Mouse (Mus musculus) limb, embryonic 14.5 days (tissue): ENCODE results near the gene Isoc2a. TPM values are rescaled to one million over a fixed set of nuclear protein-coding genes. Genes with fewer than 3 reads are reported as not detected.

Experiments
- ATAC-seq: fragments of 200-750 bp; cut with Nextera tagmentation; 2 replicates; pipeline ENCODE4 v1.8.0; 2017; ENCODE audit warnings: low read depth, moderate number of reproducible peaks, moderate TSS enrichment; ENCODE audit not compliant: low FRiP score
- DNase-seq: peaks from one replicate; pipeline ENCODE4 v3.0.0-alpha.2; 2015; ENCODE audit warnings: low spot score
- H3K27ac ChIP-seq: fragments of 300-500 bp; sonication (generic); replicated peaks from 2 replicates; pipeline ENCODE4 v1.5.1; 2014; ENCODE audit warnings: low read depth, mild to moderate bottlenecking, low read length, moderate library complexity, mixed read lengths
- H3K27me3 ChIP-seq: fragments of 300-500 bp; sonication (generic); 2 replicates; pipeline ENCODE4 v1.6.1; 2014; ENCODE audit warnings: low read length, mixed read lengths; ENCODE audit not compliant: control insufficient read depth, insufficient read depth
- H3K36me3 ChIP-seq: fragments of 300-500 bp; sonication (generic); 2 replicates; pipeline ENCODE4 v1.6.1; 2014; ENCODE audit warnings: mild to moderate bottlenecking, low read length, moderate library complexity, mixed read lengths; ENCODE audit not compliant: control insufficient read depth, insufficient read depth
- H3K4me1 ChIP-seq: fragments of 300-500 bp; sonication (generic); 2 replicates; pipeline ENCODE4 v1.6.1; 2014; ENCODE audit warnings: antibody characterized with exemption, low read length, mixed read lengths; ENCODE audit not compliant: control insufficient read depth, insufficient read depth
- H3K4me2 ChIP-seq: fragments of 300-500 bp; sonication (generic); replicated peaks from 2 replicates; pipeline ENCODE4 v1.6.1; 2014; ENCODE audit warnings: low read depth, mild to moderate bottlenecking, low read length, moderate library complexity; ENCODE audit not compliant: severe bottlenecking
- H3K4me3 ChIP-seq: fragments of 300-500 bp; sonication (generic); replicated peaks from 2 replicates; pipeline ENCODE4 v1.5.1; 2014; ENCODE audit warnings: low read length
- H3K9ac ChIP-seq: fragments of 300-500 bp; sonication (generic); 2 replicates; pipeline ENCODE4 v1.6.1; 2014; ENCODE audit warnings: mild to moderate bottlenecking, low read depth, low read length, moderate library complexity; ENCODE audit not compliant: severe bottlenecking
- H3K9me3 ChIP-seq: fragments of 300-500 bp; sonication (generic); 2 replicates; pipeline ENCODE4 v1.6.1; 2016; ENCODE audit warnings: low read length; ENCODE audit not compliant: control insufficient read depth
- POLR2A ChIP-seq: fragments of 200-500 bp; IDR thresholded peaks from 2 replicates; pipeline ENCODE4 v1.8.0; 2012; ENCODE audit warnings: inconsistent platforms, mild to moderate bottlenecking, moderate library complexity, borderline replicate concordance; ENCODE audit not compliant: insufficient read depth, insufficient read length; ENCODE audit errors: extremely low read depth
- WGBS: fragments of 180-500 bp; shearing (Covaris S2); extraction: QIAGEN DNeasy Blood & Tissue Kit; methylation state at CpG from one replicate; pipeline ENCODE4 v1.1.7; 2014; 5-methylcytosine and 5-hydroxymethylcytosine counted together
- polyA plus RNA-seq, 2 experiments: library from polyadenylated mRNA; depleted of rRNA in 1 of 2; stranded (reverse) in 1 of 2; unstranded in 1 of 2; fragments of >200 nt; fragmentation: Nextera tagmentation in 1 of 2; extraction: Ambion mirVana in 1 of 2; gene quantifications; 2 replicates each; pipeline versions ENCODE4 v1.2.1 to v1.2.3; 2012 to 2014

Gene Isoc2a
- polyA plus RNA-seq, 2 experiments, result 1.1 to 13.6 TPM

DNA sequence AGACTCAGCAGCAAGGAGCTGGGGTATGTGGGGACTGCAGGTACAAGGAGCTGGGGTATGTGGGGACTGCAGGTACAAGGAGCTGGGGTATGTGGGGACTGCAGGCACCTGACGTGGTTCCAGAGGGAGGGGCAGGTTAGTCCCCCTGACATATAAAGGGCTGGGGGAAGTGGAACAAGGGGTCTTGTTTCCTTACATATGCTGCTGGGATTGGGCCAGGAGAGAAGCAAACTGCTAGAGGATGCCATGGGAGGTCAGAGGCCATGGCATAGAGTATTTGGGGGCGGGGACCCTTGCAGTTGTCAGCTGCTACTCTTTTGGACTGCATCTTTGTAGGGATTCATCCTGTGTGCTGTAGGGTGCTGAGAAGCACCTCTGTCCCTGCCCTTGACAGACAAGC lies 40.5 kb downstream of the Isoc2a start:
- no peaks in the 10 kb centered on the region for H3K27me3 ChIP-seq
- no peaks in the 10 kb centered on the region for H3K9me3 ChIP-seq
- H3K4me3 ChIP-seq, result no peak overlapping the region
- H3K36me3 ChIP-seq, result peaks cover 38% of the 10 kb centered on the region
- ATAC-seq, result no peak
- no peak overlapping the region for H3K9ac ChIP-seq
- H3K4me2 ChIP-seq, result no peak overlapping the region
- 89% methylated on average over 2 of the region's 2 CpGs for WGBS
- no peak for TF ChIP-seq POLR2A
- H3K27ac ChIP-seq, result no peak overlapping the region
- peaks cover 12% of the 10 kb centered on the region for H3K4me1 ChIP-seq
- no peak for DNase-seq

DNA sequence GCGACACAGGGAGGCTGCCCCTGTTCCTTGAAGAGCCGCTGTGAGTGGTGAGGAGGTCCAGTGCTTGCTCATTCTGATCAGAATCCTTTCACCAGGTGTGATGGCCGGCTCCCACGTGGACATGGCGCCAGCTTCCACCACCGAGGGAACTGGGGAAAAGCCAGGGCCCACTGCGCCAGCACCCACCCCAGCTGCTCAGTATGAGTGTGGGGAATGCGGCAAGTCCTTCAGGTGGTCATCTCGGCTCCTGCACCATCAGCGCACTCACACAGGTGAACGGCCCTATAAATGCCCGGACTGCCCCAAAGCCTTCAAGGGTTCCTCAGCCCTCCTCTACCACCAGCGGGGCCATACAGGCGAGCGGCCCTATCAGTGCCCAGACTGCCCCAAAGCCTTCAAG lies 41.7 kb downstream of the Isoc2a start:
- no peak for ATAC-seq
- Histone ChIP-seq H3K9me3 (no peaks in the 10 kb centered on the region), H3K27me3 (no peaks in the 10 kb centered on the region), H3K4me2 (no peak overlapping the region), H3K4me1 (peaks cover 24% of the 10 kb centered on the region), H3K9ac (no peak overlapping the region), H3K4me3 (no peak overlapping the region), H3K36me3 (peaks cover 38% of the 10 kb centered on the region), H3K27ac (no peak overlapping the region)
- TF ChIP-seq POLR2A, result no peak
- WGBS, result 86% methylated on average over 14 of the region's 15 CpGs
- no peak for DNase-seq

DNA sequence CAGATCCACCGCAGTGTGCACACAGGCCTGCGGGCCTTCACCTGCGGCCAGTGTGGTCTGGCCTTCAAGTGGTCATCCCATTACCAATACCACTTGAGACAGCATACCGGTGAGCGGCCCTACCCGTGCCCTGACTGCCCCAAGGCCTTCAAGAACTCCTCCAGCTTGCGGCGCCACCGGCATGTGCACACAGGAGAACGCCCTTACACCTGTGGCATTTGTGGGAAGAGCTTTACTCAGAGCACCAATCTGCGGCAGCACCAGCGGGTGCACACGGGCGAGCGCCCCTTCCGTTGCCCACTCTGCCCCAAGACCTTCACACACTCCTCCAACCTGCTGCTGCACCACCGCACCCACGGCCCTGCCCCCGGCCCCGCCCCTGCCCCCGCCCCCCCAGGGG lies 42.1 kb downstream of the Isoc2a start:
- no peak overlapping the region for H3K4me3 ChIP-seq
- no peak for DNase-seq
- H3K4me2 ChIP-seq, result no peak overlapping the region
- H3K36me3 ChIP-seq, result peaks cover 38% of the 10 kb centered on the region
- H3K27ac ChIP-seq, result no peak overlapping the region
- no peak overlapping the region for H3K9ac ChIP-seq
- peaks cover 29% of the 10 kb centered on the region for H3K4me1 ChIP-seq
- H3K9me3 ChIP-seq, result no peaks in the 10 kb centered on the region
- TF ChIP-seq POLR2A, result no peak
- no peaks in the 10 kb centered on the region for H3K27me3 ChIP-seq
- no peak for ATAC-seq
- 85% methylated on average over 13 of the region's 21 CpGs for WGBS

DNA sequence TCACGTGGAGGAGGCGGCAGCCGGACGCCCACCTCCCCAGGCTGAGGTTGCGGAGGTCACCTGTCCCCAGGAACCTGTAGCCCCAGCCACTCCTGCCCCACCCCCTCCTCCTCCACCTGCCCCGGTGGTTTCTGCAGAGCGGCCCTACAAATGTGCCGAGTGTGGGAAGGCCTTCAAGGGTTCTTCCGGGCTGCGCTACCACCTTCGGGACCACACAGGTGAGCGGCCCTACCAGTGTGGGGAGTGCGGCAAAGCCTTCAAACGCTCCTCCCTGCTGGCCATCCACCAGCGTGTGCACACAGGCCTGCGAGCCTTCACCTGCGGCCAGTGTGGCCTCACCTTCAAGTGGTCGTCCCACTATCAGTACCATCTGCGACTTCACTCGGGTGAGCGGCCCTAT lies 43.0 kb downstream of the Isoc2a start:
- no peak for DNase-seq
- Histone ChIP-seq H3K4me1 (peaks cover 36% of the 10 kb centered on the region), H3K9ac (no peak overlapping the region), H3K27me3 (no peaks in the 10 kb centered on the region), H3K4me2 (no peak overlapping the region), H3K9me3 (no peaks in the 10 kb centered on the region), H3K27ac (no peak overlapping the region), H3K4me3 (no peak overlapping the region), H3K36me3 (peaks cover 38% of the 10 kb centered on the region)
- ATAC-seq, result no peak
- TF ChIP-seq POLR2A, result no peak
- WGBS, result 83% methylated on average over 21 of the region's 21 CpGs

DNA sequence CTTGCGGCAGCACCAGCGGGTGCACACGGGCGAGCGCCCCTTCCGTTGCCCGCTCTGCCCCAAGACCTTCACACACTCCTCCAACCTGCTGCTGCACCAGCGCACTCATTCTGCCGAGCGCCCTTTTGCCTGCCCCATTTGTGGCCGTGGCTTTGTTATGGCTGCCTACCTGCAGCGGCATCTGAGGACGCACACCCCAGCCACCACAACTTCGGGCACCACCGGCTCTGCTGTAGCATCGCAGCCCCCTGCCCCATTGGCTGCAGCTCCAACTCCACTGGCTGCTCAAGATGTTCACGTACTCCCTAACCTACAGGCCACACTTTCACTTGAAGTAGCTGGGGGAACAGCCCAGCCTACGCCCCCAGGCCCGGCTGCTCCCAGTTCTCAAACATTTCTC lies 43.5 kb downstream of the Isoc2a start:
- DNase-seq, result no peak
- no peak overlapping the region for H3K4me2 ChIP-seq
- WGBS, result 94% methylated on average over 19 of the region's 19 CpGs
- no peaks in the 10 kb centered on the region for H3K27me3 ChIP-seq
- H3K4me3 ChIP-seq, result no peak overlapping the region
- H3K9me3 ChIP-seq, result no peaks in the 10 kb centered on the region
- H3K27ac ChIP-seq, result no peak overlapping the region
- peaks cover 38% of the 10 kb centered on the region for H3K36me3 ChIP-seq
- H3K4me1 ChIP-seq, result peaks cover 41% of the 10 kb centered on the region
- no peak overlapping the region for H3K9ac ChIP-seq
- no peak for ATAC-seq
- TF ChIP-seq POLR2A, result no peak
